Mouse (Mus musculus) large intestine, adult 2 months (tissue): ENCODE measurements around the gene Abce1. TPM values are rescaled to one million over a fixed set of nuclear protein-coding genes. Genes with fewer than 3 reads are reported as not detected.

Source experiments
- DNase-seq: peaks from one replicate; pipeline ENCODE4 v3.0.0-alpha.2; 2012; ENCODE audit warnings: low read depth, low spot score
- WGBS: fragments of 180-500 bp; shearing (Covaris S2); methylation state at CpG from one replicate; pipeline ENCODE4 v1.1.7; 2018; 5-methylcytosine and 5-hydroxymethylcytosine counted together
- polyA plus RNA-seq: library from polyadenylated mRNA; depleted of rRNA; stranded (reverse); fragments of >200 nt; gene quantifications from 2 replicates; pipeline ENCODE4 v1.2.3, GENCODE M21; 2012; rRNA removed

Gene Abce1
- polyA plus RNA-seq, 1 experiment: 13.6 TPM

DNA sequence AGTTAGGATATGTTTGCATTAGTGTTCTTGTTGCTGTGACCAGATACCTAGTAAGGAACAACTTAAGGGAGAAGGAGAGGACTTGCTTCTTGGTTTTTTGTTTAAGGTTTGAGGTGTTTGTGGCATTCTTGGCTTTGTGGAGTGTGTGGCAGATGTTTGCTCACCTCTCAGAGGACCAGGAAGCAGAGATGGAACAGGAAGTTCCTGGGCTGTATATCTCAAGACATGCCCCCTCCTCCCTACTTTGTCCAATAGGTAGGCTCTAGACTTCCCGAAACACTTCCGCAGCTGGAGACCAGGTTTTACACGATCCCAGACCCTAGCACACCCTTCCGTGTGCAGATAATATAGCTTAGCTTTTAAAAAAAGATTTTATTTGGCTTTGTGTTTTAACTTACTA is 62.0 kb downstream of the Abce1 start:
- WGBS: 66% methylated on average over 4 of the region's 4 CpGs

DNA sequence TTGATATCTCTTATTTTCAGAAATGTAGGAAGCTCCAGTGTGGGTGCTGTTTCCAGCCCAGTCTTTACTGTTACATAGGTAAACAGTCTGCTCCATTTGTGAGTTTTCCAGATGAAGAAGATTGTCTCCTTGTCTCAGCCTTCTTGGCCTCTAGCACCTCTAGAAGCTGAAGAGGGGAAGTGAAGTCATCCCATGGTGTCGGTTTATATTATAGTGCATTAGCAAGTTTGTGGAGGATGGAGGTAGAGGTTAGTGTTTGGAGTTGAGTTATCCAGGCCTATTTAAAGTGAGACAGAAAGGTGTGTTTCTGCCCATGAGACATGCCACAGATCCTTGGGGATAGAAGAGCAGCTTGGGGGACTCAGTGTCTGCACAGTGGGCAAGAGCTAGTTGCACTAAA is 70.4 kb downstream of the Abce1 start:
- 4% methylated on average over 1 of the region's 1 CpGs for WGBS
- no peak for DNase-seq

More for the DNA sequence above, 62.0 kb downstream of the Abce1 start:
- DNase-seq: no peak

DNA sequence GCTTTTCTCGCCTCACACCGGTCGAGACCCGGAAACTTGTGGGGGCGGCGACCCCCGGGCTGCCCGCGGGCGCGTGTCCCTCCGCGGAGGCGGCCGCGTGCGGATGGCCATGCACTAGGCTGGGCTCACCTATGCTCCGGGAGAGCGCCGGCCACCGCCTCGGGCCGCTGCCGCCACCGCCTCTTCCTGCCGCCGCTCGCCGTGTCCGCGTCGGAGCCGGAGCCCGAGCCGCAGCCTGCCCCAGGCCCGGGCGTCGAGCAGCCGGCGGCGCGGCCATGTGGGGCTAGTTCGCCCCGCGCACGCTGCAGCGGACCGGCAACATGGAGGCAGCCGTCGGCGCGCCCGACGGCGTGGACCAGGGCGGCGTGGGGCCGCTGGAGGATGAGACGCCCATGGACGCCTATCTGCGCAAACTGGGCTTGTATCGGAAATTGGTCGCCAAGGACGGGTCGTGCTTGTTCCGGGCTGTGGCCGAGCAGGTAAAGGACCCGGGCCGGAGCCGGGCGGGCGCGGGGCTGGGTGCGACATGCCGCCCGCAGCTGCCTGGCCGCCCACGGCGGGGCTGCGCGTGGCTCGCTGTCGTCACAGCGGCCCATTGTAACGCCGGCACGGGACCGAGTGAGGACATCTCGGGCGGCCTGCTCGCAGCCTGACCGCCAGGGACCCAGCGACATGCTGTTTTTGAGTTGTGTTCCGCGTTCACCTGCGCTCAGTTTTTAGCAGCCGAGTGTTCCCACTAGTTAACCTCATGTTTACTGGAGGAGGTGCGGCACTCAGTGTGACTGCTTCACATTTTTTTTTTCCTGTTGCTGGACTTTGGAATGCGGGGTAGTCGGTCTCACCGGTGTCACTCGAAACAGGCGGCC is 71.7 kb downstream of the Abce1 start, which contains the start of gene Otud4:
TSS of gene Otud4 (plus strand) at position 33 of the 866 bp plus-strand sequence.
- DNase-seq: no peak
- WGBS: under 1% methylated on average over 103 of the region's 103 CpGs

DNA sequence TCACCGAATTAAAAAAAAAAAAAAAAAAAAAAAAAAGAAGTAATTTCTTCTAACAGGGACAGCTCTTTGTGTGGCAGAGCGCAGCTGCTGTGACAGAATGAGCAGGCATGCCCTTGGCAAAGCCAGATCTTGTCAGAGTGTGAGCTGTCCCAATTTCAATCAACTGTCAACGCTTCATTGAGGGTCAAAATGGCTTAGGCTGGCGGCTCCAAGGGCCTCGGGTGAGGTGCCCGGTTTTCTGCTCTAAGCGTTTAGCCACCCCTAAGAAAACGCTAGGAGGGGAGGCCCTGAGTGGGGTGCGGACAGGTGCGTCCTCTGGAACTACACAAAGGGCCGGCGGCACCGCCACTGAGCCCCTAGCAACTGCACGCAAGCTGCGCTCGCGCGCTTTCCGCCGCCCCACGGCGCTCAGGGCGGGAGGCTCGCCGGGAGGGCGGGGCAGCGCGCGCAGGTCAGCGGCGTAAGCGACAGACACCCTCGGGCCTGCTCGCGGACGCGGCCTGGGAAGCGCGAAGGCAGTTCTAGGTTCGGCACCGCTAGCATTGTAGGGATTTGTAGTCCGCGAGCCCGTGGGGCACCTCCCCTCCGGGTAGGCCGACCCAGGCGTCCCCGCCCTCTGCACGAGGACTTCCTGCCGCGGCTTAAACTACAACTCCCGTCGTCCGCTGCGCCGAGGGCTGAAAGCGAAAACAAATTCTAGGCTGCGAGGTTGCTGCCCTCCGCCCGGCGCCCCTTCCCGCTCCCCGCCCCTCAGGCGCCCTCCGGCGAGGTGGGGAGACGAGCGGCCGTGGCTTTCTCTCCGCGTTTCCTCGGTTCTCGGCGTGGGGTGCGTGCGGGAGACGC is 72.6 kb downstream of the Abce1 start:
- WGBS: 1% methylated on average over 77 of the region's 77 CpGs
- peak; percentile 94 for DNase-seq

DNA sequence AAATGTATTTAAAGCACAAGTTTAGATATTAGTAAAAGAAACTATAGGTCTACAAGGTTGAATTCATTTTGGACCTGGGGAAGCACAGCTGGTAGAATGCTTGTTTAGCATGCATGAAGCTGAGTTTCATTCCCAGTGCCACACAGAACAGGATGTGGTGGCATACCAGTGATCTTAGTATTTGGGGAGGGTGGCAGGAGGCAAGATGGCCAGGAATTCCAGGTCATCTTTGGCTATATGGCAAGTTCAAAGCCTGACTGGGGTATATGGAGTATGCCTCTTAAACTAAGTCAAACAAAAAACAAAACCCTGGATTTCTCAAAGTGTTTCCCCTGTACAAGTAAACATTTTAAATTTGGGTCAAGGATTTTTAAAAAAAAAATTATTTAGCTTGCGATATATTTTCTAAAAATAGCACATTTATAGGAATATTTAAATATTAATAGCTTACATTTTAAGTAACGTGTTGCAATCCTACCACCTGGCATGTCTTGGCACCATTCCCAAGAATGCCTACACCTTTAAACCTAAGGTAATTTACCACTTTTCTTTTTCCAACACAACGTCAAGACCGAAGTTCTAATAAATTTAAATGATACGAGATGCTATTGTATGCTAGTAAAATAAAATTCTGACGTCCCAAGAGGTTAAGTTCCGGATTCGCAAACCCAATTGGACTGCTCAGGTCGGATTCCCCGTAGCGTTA is 73.4 kb downstream of the Abce1 start:
- 2% methylated on average over 11 of the region's 11 CpGs for WGBS
- DNase-seq: no peak

DNA sequence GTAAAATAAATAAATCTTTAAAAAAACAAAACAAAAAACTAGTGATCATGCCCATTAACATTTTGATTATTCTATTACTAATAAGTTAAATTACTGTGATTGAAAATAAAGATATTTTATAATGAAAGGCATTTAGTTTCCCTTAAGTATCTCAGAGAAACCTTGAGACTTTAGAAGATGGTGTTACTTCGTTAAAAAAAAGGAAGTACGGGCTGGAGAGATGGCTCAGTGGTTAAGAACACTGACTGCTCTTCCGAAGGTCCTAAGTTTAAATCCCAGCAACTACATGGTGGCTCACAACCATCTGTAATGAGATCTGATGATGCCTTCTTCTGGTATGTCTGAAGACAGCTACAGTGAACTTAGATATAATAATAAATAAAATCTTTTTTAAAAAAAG is 74.3 kb downstream of the Abce1 start:
- DNase-seq: no peak
- 86% methylated on average over 3 of the region's 3 CpGs for WGBS

DNA sequence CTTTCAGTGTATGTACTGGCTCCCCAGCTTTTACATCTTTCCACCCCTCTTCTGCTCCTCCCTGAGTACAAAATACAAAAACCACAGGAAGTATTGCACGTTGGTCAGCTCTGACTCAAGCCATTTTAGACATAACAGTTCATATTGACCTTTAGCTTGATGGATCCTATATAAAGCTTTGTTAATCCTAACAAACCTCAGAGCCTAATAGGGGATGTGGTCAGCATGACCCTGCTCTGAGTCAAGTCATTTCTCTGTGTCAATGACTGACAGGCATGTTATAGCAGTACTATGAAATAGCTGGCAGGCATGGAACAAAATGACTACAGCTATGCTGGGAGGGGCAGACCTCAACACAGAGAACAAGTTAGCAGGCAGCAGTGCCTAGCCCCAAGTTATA is 75.4 kb downstream of the Abce1 start:
- DNase-seq: no peak
- WGBS: 42% methylated on average over 1 of the region's 1 CpGs

DNA sequence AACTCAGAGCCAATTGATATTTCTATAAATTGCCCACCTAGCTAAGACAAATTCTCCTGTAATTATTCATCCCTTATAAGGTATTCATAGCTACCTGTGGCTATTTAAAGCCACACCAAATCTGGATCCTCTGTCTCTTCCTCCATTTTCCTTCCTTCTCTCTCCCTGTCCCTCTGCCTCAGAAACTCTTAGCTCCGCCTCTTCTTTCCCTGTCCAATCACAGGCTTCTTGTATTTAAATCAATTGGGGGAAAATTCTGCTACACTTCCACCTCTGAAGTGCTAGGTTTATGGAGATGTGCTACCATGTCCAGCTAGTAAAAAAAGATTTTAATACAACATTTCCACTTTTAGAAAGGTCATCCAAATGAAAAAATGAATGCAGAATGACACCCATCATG is 76.0 kb downstream of the Abce1 start:
- no peak for DNase-seq
- WGBS: 88% methylated on average over 1 of the region's 1 CpGs

Other genes with a start within 250 kb of the Abce1 start
- gene Otud4, start 72.1 kb downstream of the Abce1 start, polyA plus RNA-seq: 12.2 and 26.0 TPM in 2 replicates
- 0.81 and 1.1 TPM in 2 replicates for gene Anapc10, start 80 bp upstream of the Abce1 start, polyA plus RNA-seq